In genomic region chr4:57285251-57285650, GRCm38 (mm10) we compare ENCODE assay signal across 35 mouse cellular contexts.
"Had no signal": no experiment of that assay in that cellular context is flagged by ENCODE, and none has a peak within 500 bp of the region (broad histone marks: within the 10 kb centered on the region; RNA-seq: fewer than 3 reads in every experiment).

No protein-coding gene starts in this region.

- H3K4me2 ChIP-seq: heart, embryonic 11.5 days; heart, embryonic 12.5 days; heart, embryonic 13.5 days; heart, embryonic 15.5 days; hindbrain, embryonic 12.5 days; hindbrain, embryonic 13.5 days; hindbrain, embryonic 14.5 days; hindbrain, embryonic 15.5 days; intestine, embryonic 15.5 days; kidney, embryonic 15.5 days had no signal

- H3K9me3 ChIP-seq: heart, embryonic 10.5 days; heart, embryonic 12.5 days; heart, embryonic 13.5 days; heart, embryonic 15.5 days; hindbrain, embryonic 10.5 days; hindbrain, embryonic 12.5 days; hindbrain, embryonic 13.5 days; hindbrain, embryonic 15.5 days; intestine, embryonic 15.5 days; kidney, embryonic 15.5 days had no signal

- ATAC-seq: hindbrain, embryonic 16.5 days; hindbrain, postnatal 0 days; inflammation-experienced regulatory T-cells, adult 6 months; intestine, embryonic 15.5 days; intestine, embryonic 16.5 days; intestine, postnatal 0 days had no signal

- H3K27ac ChIP-seq: heart, embryonic 10.5 days; heart, embryonic 13.5 days; heart, embryonic 15.5 days; hindbrain, embryonic 10.5 days; hindbrain, embryonic 12.5 days; hindbrain, embryonic 13.5 days; hindbrain, embryonic 14.5 days; hindbrain, embryonic 15.5 days; hindbrain, postnatal 0 days; intestine, embryonic 15.5 days; kidney, embryonic 15.5 days; kidney, postnatal 0 days; layer of hippocampus, adult 2 months had no signal

- DNase-seq: heart, postnatal 10 days; heart, postnatal 14 days; heart, postnatal 36 days; heart, postnatal 4 days; kidney, adult 11 months; kidney, adult 18-20 months; kidney, adult 2 months; kidney, adult 8-10 months; kidney, adult 9 months; kidney, postnatal 10 days; kidney, postnatal 14 days; kidney, postnatal 25 days; kidney, postnatal 36 days; kidney, postnatal 4 days; layer of hippocampus, adult 9-11 months; layer of hippocampus, postnatal 36 days had no signal

- H3K27me3 ChIP-seq: heart, embryonic 13.5 days; heart, embryonic 15.5 days; hindbrain, embryonic 12.5 days; hindbrain, embryonic 13.5 days; intestine, embryonic 15.5 days; kidney, embryonic 15.5 days had no signal

- H3K9ac ChIP-seq: heart, embryonic 12.5 days; heart, embryonic 13.5 days; heart, embryonic 15.5 days; hindbrain, embryonic 12.5 days; hindbrain, embryonic 13.5 days; hindbrain, embryonic 14.5 days; hindbrain, embryonic 15.5 days; intestine, embryonic 15.5 days; kidney, embryonic 15.5 days had no signal

- H3K4me1 ChIP-seq: heart, embryonic 10.5 days; heart, embryonic 12.5 days; heart, embryonic 13.5 days; hindbrain, embryonic 10.5 days; hindbrain, embryonic 12.5 days; hindbrain, embryonic 13.5 days; hindbrain, embryonic 15.5 days had no signal

- H3K36me3 ChIP-seq: heart, embryonic 10.5 days; heart, embryonic 12.5 days; heart, embryonic 13.5 days; heart, embryonic 15.5 days; hindbrain, embryonic 10.5 days; hindbrain, embryonic 12.5 days; hindbrain, embryonic 13.5 days; hindbrain, embryonic 15.5 days; kidney, embryonic 15.5 days had no signal

- H3K4me3 ChIP-seq: heart, embryonic 10.5 days; heart, embryonic 12.5 days; heart, embryonic 13.5 days; heart, embryonic 15.5 days; hindbrain, embryonic 10.5 days; hindbrain, embryonic 12.5 days; hindbrain, embryonic 13.5 days; hindbrain, embryonic 15.5 days; intestine, embryonic 15.5 days; kidney, embryonic 15.5 days; layer of hippocampus, adult 2 months had no signal
